Mouse (Mus musculus) ES-E14 (cell line): Measurements from ENCODE around the gene Dzip1. TPM values are rescaled to one million over a fixed set of nuclear protein-coding genes. Genes with fewer than 3 reads are reported as not detected.

Experiments used
- DNase-seq: peaks from one replicate; pipeline ENCODE4 v3.0.0-alpha.2; 2013; ENCODE audit warnings: low read depth, low spot score
- H3K27ac ChIP-seq: 2 replicates; pipeline ENCODE4 v1.5.1; 2012; ENCODE audit warnings: low read depth, mild to moderate bottlenecking, low read length, moderate library complexity, mixed read lengths; ENCODE audit not compliant: poor library complexity, insufficient read depth, severe bottlenecking
- H3K36me3 ChIP-seq: 2 replicates; pipeline ENCODE4 v1.6.1; 2012; ENCODE audit warnings: mild to moderate bottlenecking, low read length, moderate library complexity, mixed read lengths; ENCODE audit not compliant: control insufficient read depth, poor library complexity, insufficient read depth, severe bottlenecking
- H3K4me1 ChIP-seq, 2 experiments: fragments of 150-350 bp in 1 of 2; sonication (generic) in 1 of 2; 2 replicates each; pipeline ENCODE4 v1.6.1; 2012; ENCODE audit warnings: low read length in 2 of 2, mild to moderate bottlenecking in 1 of 2, mixed read lengths in 1 of 2; ENCODE audit not compliant: control insufficient read depth in 2 of 2, insufficient read depth in 2 of 2, poor library complexity in 1 of 2
- H3K4me3 ChIP-seq, 2 experiments: fragments of 150-350 bp in 1 of 2; sonication (generic) in 1 of 2; 2 replicates each; pipeline ENCODE4 v1.5.1; 2012; ENCODE audit warnings: low read length in 2 of 2, low read depth in 1 of 2, mild to moderate bottlenecking in 1 of 2, mixed read lengths in 1 of 2; ENCODE audit not compliant: insufficient read depth in 1 of 2, poor library complexity in 1 of 2, severe bottlenecking in 1 of 2
- H3K9ac ChIP-seq: 2 replicates; pipeline ENCODE4 v1.6.1; 2012; ENCODE audit warnings: low read depth, mild to moderate bottlenecking, low read length, mixed read lengths; ENCODE audit not compliant: poor library complexity, insufficient read depth, severe bottlenecking
- H3K9me3 ChIP-seq: fragments of 150-350 bp; sonication (generic); 2 replicates; pipeline ENCODE4 v1.6.1; 2012; ENCODE audit warnings: low read depth, mild to moderate bottlenecking, low read length; ENCODE audit not compliant: control insufficient read depth, insufficient read depth
- CHD2 ChIP-seq: IDR thresholded peaks from 2 replicates; pipeline ENCODE4 v1.6.1; 2014; ENCODE audit warnings: mild to moderate bottlenecking, low read depth, low read length, inconsistent platforms
- HCFC1 ChIP-seq: IDR thresholded peaks from 2 replicates; pipeline ENCODE4 v1.6.1; 2012; ENCODE audit warnings: low read length, inconsistent platforms, borderline replicate concordance; ENCODE audit not compliant: insufficient read depth
- MAFK ChIP-seq: IDR thresholded peaks from 2 replicates; pipeline ENCODE4 v1.6.1; 2014; ENCODE audit warnings: mild to moderate bottlenecking, low read depth, low read length, inconsistent platforms; ENCODE audit not compliant: insufficient read depth
- ZC3H11A ChIP-seq: IDR thresholded peaks from 2 replicates; pipeline ENCODE4 v1.6.1; 2012; ENCODE audit warnings: low read depth, mild to moderate bottlenecking, inconsistent platforms, low read length, borderline replicate concordance
- ZNF384 ChIP-seq: IDR thresholded peaks from 2 replicates; pipeline ENCODE4 v1.6.1; 2012; ENCODE audit warnings: low read depth, low read length, inconsistent platforms
- in situ Hi-C, 2 experiments: fragments of 600-800 bp; cut with MboI; formaldehyde crosslinking; loops; one replicate each; pipeline ENCODE4 v1.15.1; 2025; ENCODE audit warnings: low sequenced_read_pairs in 2 of 2, inconsistent platforms in 1 of 2; ENCODE audit not compliant: unreplicated experiment in 2 of 2
- total RNA-seq: library from RNA; depleted of rRNA; stranded (reverse); fragments of 300-350 nt; gene quantifications from 2 replicates; pipeline ENCODE4 v1.2.3, GENCODE M21; 2012

Gene Dzip1
- total RNA-seq, 1 experiment, result 6.8 TPM

DNA sequence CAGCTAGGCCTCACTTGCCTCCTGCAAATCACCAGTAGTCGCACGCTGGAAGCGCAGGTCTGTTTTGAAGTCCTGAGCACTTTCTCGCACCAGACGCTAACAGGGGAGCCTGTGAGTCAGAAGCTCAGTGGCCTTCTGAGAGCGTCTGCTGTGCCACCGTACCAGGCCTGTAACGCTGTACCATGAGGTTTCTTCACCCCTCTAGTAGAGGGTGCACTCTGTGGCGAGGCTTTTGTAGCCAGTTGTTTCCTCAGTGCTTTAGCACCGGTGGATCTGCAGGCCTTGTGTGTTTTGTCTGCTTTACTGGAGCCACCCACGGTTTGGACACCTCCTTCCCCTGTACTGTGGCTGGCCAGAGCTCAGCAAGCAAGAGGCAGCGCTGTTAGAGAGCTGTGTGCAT lies 16.8 kb upstream of the Dzip1 start:
- no peak for TF ChIP-seq ZC3H11A
- TF ChIP-seq HCFC1, result no peak
- no peak for TF ChIP-seq ZNF384
- no peak for TF ChIP-seq CHD2
- no peak for TF ChIP-seq MAFK
- Histone ChIP-seq H3K9me3 (no peaks in the 10 kb centered on the region), H3K4me1 (peaks cover 0 to 4% of the 10 kb centered on the region in 2 experiments; a peak in 1 of 4 replicates), H3K27ac (no peak overlapping the region), H3K36me3 (no peaks in the 10 kb centered on the region), H3K9ac (peak overlapping the region; percentile 50), H3K4me3 (0 out of 4 replicates have a peak overlapping the region, but pooled peaks of 1 of the 2 experiments have one; percentile 27)
- in situ Hi-C loops, result no loop called here
- no peak for DNase-seq

- H3K27ac ChIP-seq, result no peak overlapping the region
- H3K4me1 ChIP-seq, result peaks cover 2 to 4% of the 10 kb centered on the region in 2 experiments; a peak in 1 of 4 replicates
- no peak for DNase-seq
- in situ Hi-C loops, result no loop called here
- H3K9ac ChIP-seq, result no peak overlapping the region
- no peak overlapping the region for H3K4me3 ChIP-seq
- TF ChIP-seq CHD2 (no peak), HCFC1 (no peak), ZNF384 (no peak), MAFK (no peak), ZC3H11A (no peak)
- no peaks in the 10 kb centered on the region for H3K9me3 ChIP-seq
- no peaks in the 10 kb centered on the region for H3K36me3 ChIP-seq
Observed at GRCm38 (mm10) chr14:118940796-118941495, 15.7 kb upstream of the Dzip1 start.

DNA sequence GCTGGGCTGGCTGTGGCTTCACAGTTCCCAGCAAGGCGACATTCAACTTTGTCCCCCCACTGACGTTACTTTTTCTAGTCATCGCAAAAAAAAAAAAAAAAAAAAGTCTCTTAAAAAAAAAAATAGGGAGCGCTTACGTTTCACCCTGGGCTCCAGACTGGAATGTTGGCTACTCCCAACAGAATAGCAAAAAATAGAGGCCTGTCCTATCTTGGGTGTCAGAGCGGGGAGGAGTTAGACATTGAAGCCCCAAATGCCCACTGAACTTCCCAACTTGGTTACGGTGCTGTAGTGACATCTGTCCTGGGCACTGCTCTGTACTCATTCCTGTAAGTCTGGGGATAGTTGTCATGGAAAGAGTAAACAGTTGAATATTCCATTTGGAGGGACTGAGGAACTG lies 13.3 kb upstream of the Dzip1 start:
- H3K36me3 ChIP-seq, result no peaks in the 10 kb centered on the region
- in situ Hi-C loops, result no loop called here
- H3K9ac ChIP-seq, result peak overlapping the region; percentile 88
- H3K27ac ChIP-seq, result no peak overlapping the region
- no peak for DNase-seq
- peak overlapping the region; percentile 83 to 93 for H3K4me3 ChIP-seq
- H3K4me1 ChIP-seq, result peaks cover 0 to 2% of the 10 kb centered on the region in 2 experiments; a peak in 1 of 4 replicates
- no peak for TF ChIP-seq ZC3H11A
- peak; percentile 78; the same call in 1 of the 2 replicates for TF ChIP-seq ZNF384
- no peaks in the 10 kb centered on the region for H3K9me3 ChIP-seq

DNA sequence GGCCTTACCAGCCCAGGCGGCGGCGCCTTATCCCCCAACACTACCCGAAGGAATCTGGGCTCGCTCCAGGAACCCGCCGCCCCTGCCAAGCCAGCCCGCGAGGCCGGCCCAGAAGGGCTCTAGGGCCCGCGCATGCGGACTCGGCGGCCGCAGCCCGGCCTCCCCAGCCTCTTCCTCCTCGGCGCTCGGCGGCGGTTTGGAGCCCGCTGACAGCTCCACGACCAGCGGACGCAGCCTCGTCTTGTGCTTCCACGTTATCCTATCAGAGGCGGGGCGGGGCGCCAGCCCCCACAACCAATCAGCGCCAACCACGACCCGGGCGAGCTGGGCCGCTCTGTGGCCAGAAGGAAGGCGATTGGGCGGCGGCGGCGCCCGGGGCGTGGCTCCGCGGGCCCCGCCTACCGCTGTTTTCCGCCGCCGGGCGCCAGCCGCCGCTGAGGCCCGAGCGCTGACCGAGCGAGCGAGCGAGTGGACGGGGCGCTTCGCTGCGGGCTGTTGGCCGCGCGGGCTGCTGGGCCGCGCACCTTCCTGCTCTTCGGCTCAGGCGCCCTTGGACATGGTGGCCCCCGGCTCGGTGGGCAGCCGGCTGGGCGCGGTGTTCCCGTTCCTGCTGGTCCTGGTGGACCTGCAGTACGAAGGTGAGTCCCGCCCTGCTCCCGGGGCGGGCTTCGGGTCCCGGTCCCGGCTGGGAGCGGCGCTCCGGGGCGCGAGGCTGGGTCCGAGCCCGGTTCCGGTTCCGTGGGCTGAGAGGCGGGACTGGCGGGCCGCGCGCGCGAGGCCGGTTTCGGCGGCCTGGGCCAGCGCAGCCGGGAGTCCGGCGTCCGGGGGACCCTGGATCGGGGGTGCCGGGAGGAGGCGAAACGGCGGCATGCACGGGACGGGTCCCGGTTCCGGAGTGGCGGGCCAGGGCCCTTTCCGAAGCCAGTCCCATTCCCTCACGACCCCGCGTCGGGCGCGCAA lies 12.6 kb upstream of the Dzip1 start, which contains the start of gene Dnajc3:
Dnajc3 (plus strand) TSS at position 444 of the 960 bp plus-strand sequence.
- in situ Hi-C loops, result no loop called here
- no peaks in the 10 kb centered on the region for H3K36me3 ChIP-seq
- H3K9ac ChIP-seq, result peak within 1 kb of the TSS; percentile 88
- H3K27ac ChIP-seq, result no peak within 1 kb of the TSS
- DNase-seq, result peak; percentile 91
- H3K9me3 ChIP-seq, result no peaks in the 10 kb centered on the region
- peaks cover 0 to 2% of the 10 kb centered on the region in 2 experiments; a peak in 1 of 4 replicates for H3K4me1 ChIP-seq
- H3K4me3 ChIP-seq, result peak within 1 kb of the TSS; percentile 84 to 93
- TF ChIP-seq MAFK, result no peak
- no peak for TF ChIP-seq CHD2
- no peak for TF ChIP-seq HCFC1
- no peak for TF ChIP-seq ZNF384
- TF ChIP-seq ZC3H11A, result no peak
